Mouse (Mus musculus) megakaryocyte, embryonic 14.5 days (primary cell): Measurements from ENCODE around the gene Lats2.
"Not testable (repeated sequence)": the region's sequence is repeated elsewhere in the genome, so short reads cannot be mapped to it uniquely, and the experiment has no call there.

Source experiments
- FLI1 ChIP-seq: IDR thresholded peaks from 2 replicates; pipeline ENCODE4 v1.6.1; 2012; ENCODE audit warnings: low read length, inconsistent platforms, mixed read lengths
- GATA1 ChIP-seq: IDR thresholded peaks from 3 replicates; pipeline ENCODE4 v1.6.1; 2012; ENCODE audit warnings: mixed read lengths, low read length, inconsistent platforms, borderline replicate concordance

DNA sequence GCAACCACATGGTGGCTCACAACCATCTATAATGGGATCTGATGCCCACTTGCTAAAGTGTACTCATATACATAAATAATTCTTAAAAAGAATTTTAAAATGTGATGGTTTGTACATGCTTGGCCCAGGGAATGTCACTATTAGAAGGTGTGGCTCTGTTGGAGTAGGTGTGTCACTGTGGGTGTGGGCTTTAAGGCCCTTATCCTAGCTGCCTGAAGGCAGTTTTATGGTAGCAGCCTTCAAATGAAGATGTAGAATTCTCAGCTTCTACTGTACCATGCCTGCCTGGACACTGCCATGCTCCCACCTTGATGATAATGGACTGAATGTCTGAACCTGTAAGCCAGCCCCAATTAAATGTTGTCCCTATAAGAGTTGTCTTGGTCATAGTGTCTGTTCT, 7.2 kb downstream of the Lats2 start:
- not testable (repeated sequence) for TF ChIP-seq GATA1, FLI1
